Mouse (Mus musculus) megakaryocyte, embryonic 14.5 days (primary cell): ENCODE results near the gene Bcas2. TPM values are rescaled to one million over a fixed set of nuclear protein-coding genes. Genes with fewer than 3 reads are reported as not detected.

ENCODE experiments used
- H3K27me3 ChIP-seq: replicated peaks from 2 replicates; pipeline ENCODE3; 2012; ENCODE audit warnings: inconsistent platforms
- H3K36me3 ChIP-seq: replicated peaks from 2 replicates; pipeline ENCODE3; 2012; ENCODE audit warnings: low read length, inconsistent platforms, mixed read lengths
- H3K4me1 ChIP-seq: 2 replicates; pipeline ENCODE4 v1.6.1; 2012; ENCODE audit warnings: inconsistent platforms
- H3K4me3 ChIP-seq: replicated peaks from 2 replicates; pipeline ENCODE3; 2012; ENCODE audit warnings: moderate library complexity, mild to moderate bottlenecking, inconsistent platforms
- H3K9me3 ChIP-seq: 2 replicates; pipeline ENCODE4 v1.6.1; 2012; ENCODE audit warnings: inconsistent platforms
- FLI1 ChIP-seq: IDR thresholded peaks from 2 replicates; pipeline ENCODE4 v1.6.1; 2012; ENCODE audit warnings: low read length, inconsistent platforms, mixed read lengths
- GATA1 ChIP-seq: IDR thresholded peaks from 3 replicates; pipeline ENCODE4 v1.6.1; 2012; ENCODE audit warnings: mixed read lengths, low read length, inconsistent platforms, borderline replicate concordance
- polyA plus RNA-seq: library from polyadenylated mRNA; stranded (reverse); fragments of >175 nt; gene quantifications from 2 replicates; pipeline ENCODE4 v1.2.3, GENCODE M21; 2012; ENCODE audit warnings: low replicate concordance; ENCODE audit not compliant: insufficient read depth

The Bcas2 gene
- polyA plus RNA-seq = 20.7 and 101 TPM in 2 replicates

- peaks cover 33% of the 10 kb centered on the region for H3K4me1 ChIP-seq
- H3K9me3 ChIP-seq = no peaks in the 10 kb centered on the region
- H3K27me3 ChIP-seq = no peaks in the 10 kb centered on the region
- peaks cover 72% of the 10 kb centered on the region for H3K36me3 ChIP-seq
- peak within 1 kb of the TSS; percentile 96 for H3K4me3 ChIP-seq
- no peak for TF ChIP-seq FLI1
- no peak for TF ChIP-seq GATA1
These were observed at the start of gene Bcas2 for GRCm38 (mm10) chr3:103171505-103172267. Gene Bcas2, plus strand, starts transcription at chr3:103171655.

GRCm38 (mm10) chr3:103123636-103124035 lies 47.8 kb upstream of the Bcas2 start:
- Histone ChIP-seq H3K4me3 (peak overlapping the region; percentile 9), H3K9me3 (no peaks in the 10 kb centered on the region), H3K4me1 (peaks cover 95% of the 10 kb centered on the region), H3K36me3 (peaks cover 55% of the 10 kb centered on the region), H3K27me3 (no peaks in the 10 kb centered on the region)
- no peak for TF ChIP-seq GATA1
- TF ChIP-seq FLI1 = no peak

GRCm38 (mm10) chr3:103126138-103126537 lies 45.3 kb upstream of the Bcas2 start:
- Histone ChIP-seq H3K9me3 (no peaks in the 10 kb centered on the region), H3K4me1 (peaks cover 96% of the 10 kb centered on the region), H3K36me3 (peaks cover 44% of the 10 kb centered on the region), H3K27me3 (no peaks in the 10 kb centered on the region), H3K4me3 (no peak overlapping the region)
- TF ChIP-seq GATA1 (no peak), FLI1 (no peak)

- no peaks in the 10 kb centered on the region for H3K27me3 ChIP-seq
- TF ChIP-seq GATA1 (no peak), FLI1 (no peak)
- no peaks in the 10 kb centered on the region for H3K9me3 ChIP-seq
- peak overlapping the region; percentile 14 for H3K4me3 ChIP-seq
- peaks cover 96% of the 10 kb centered on the region for H3K4me1 ChIP-seq
- peaks cover 51% of the 10 kb centered on the region for H3K36me3 ChIP-seq
These were observed 44.3 kb upstream of the Bcas2 start for GRCm38 (mm10) chr3:103127177-103127576.

- Histone ChIP-seq H3K36me3 (peaks cover 53% of the 10 kb centered on the region), H3K4me1 (peaks cover 96% of the 10 kb centered on the region)
- TF ChIP-seq FLI1 = no peak
- TF ChIP-seq GATA1 = no peak
These were observed 43.7 kb upstream of the Bcas2 start for GRCm38 (mm10) chr3:103127721-103128120.

GRCm38 (mm10) chr3:103128251-103128650 lies 43.2 kb upstream of the Bcas2 start:
- Histone ChIP-seq H3K4me3 (no peak overlapping the region), H3K9me3 (no peaks in the 10 kb centered on the region), H3K4me1 (peaks cover 97% of the 10 kb centered on the region), H3K27me3 (no peaks in the 10 kb centered on the region), H3K36me3 (peaks cover 58% of the 10 kb centered on the region)
- TF ChIP-seq FLI1 = no peak
- TF ChIP-seq GATA1 = no peak

More at GRCm38 (mm10) chr3:103127721-103128120, 43.7 kb upstream of the Bcas2 start:
- H3K9me3 ChIP-seq = no peaks in the 10 kb centered on the region
- peak overlapping the region; percentile 59 for H3K4me3 ChIP-seq
- H3K27me3 ChIP-seq = no peaks in the 10 kb centered on the region

GRCm38 (mm10) chr3:103129367-103130159 lies 41.9 kb upstream of the Bcas2 start:
- no peaks in the 10 kb centered on the region for H3K9me3 ChIP-seq
- peaks cover 63% of the 10 kb centered on the region for H3K36me3 ChIP-seq
- no peaks in the 10 kb centered on the region for H3K27me3 ChIP-seq
- H3K4me3 ChIP-seq = peak overlapping the region; percentile 89
- peaks cover 90% of the 10 kb centered on the region for H3K4me1 ChIP-seq
- TF ChIP-seq FLI1 (no peak), GATA1 (peak; percentile 69; the same call in 1 of the 3 replicates)

GRCm38 (mm10) chr3:103130236-103130751 lies 41.2 kb upstream of the Bcas2 start:
- H3K9me3 ChIP-seq = no peaks in the 10 kb centered on the region
- H3K4me3 ChIP-seq = peak overlapping the region; percentile 89
- H3K27me3 ChIP-seq = no peaks in the 10 kb centered on the region
- H3K4me1 ChIP-seq = peaks cover 83% of the 10 kb centered on the region
- TF ChIP-seq GATA1 (peak; percentile 93), FLI1 (peak; percentile 83)
- peaks cover 60% of the 10 kb centered on the region for H3K36me3 ChIP-seq

GRCm38 (mm10) chr3:103133098-103133497 lies 38.4 kb upstream of the Bcas2 start:
- TF ChIP-seq FLI1 (no peak), GATA1 (no peak)
- peaks cover 62% of the 10 kb centered on the region for H3K36me3 ChIP-seq
- H3K4me1 ChIP-seq = peaks cover 78% of the 10 kb centered on the region
- H3K9me3 ChIP-seq = no peaks in the 10 kb centered on the region
- H3K4me3 ChIP-seq = no peak overlapping the region
- no peaks in the 10 kb centered on the region for H3K27me3 ChIP-seq
